Mouse (Mus musculus): ENCODE results near the gene Plch2.

DNA sequence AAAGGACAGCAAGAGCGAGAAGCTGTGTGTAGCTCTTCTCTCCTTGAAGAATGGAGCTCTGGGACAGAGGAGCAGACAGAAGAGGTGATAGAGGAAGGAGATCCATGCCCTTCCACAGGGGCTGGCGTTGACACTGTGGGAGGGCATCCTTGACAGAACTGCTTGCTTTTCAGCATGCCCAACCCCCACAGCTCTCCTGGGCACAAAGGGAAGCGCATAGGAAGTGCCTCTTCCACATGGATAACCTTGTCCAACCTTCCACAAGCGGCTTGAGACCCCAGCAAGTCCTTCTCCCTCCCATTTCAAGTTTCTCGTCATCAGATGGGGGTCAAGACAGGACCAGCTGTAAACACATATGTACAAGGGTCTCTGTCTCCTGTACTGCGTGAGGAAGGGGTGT is 23.5 kb downstream of the Plch2 start:
- TF ChIP-seq POLR2A (IDR thresholded peaks at IDR 0.05; ENCODE audit: insufficient read depth, low read depth, low read length) (no peak), CTCF (IDR thresholded peaks at IDR 0.05; ENCODE audit: insufficient read depth, low read depth, low read length) (no peak)

Data from olfactory bulb, adult 2 months (tissue).